Mouse (Mus musculus) neural tube, embryonic 10.5 days (tissue): Measurements from ENCODE around the gene Rnase2b.
A peak's percentile ranks its signal among the peaks of the same experiment; 100 is the strongest.
"Not testable (repeated sequence)": the region's sequence is repeated elsewhere in the genome, so short reads cannot be mapped to it uniquely, and the experiment has no call there.

ENCODE experiments used
- DNase-seq: peaks from one replicate; pipeline ENCODE4 v3.0.0-alpha.2; 2017; ENCODE audit warnings: low spot score; ENCODE audit errors: extremely low spot score

The Rnase2b gene

DNA sequence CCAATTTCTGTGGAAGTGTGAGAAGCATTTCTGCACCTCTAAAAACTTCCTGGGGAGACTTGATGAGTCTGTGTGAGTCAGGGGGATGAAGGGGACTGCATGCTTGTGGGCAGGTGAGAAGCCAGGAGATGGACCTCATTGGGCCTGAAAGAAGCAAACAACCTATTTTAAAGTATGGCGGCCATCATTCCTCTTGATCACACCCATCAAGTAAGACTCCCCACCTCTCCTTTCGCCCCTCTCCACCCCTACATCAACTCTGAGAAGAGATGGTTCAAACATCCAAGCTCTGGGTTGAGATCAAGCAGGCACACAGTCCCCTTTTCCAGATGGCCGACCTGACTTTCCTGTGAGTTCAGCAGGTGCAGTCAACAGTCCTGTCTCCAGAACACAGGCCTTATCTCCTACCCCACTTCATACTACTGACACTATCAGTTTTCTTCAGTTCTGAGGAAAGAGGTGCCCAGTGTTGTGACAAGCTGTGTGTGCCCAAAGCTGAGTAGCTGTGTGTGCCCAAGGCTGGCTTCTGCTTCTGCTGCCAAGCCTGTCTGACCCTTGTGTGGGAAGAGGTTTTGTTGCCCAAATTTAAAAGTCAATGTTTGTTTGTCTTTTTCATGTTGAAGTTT lies 11.7 kb upstream of the Rnase2b start:
- no peak for DNase-seq

DNA sequence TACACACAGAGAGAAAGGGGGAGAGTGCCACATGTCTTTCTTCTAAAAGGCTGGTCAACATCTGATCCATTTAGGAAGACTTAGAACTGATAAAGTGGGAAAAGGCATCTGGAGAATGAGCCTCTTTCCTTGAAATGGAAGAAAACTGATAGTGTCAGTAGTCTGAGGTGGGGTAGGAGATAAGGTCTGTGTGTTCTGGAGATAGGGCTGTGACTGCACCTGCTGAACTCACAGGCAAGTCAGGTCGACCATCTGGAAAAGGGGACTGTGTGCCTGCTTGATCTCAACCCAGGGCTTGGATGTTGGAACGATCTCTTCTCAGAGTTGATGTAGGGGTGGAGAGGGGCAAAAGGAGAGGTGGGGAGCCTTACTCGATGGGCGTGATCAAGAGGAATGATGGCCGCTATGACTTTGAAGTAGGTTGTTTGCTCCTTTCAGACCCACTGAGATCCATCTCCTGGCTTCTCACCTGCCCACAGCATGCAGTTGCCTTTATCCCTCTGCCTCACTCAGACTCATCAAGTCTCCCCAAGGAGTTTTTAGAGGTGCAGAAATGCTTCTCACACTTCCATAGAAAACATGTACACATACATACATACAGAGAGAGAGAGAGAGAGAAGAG lies 9.7 kb upstream of the Rnase2b start:
- no peak for DNase-seq

DNA sequence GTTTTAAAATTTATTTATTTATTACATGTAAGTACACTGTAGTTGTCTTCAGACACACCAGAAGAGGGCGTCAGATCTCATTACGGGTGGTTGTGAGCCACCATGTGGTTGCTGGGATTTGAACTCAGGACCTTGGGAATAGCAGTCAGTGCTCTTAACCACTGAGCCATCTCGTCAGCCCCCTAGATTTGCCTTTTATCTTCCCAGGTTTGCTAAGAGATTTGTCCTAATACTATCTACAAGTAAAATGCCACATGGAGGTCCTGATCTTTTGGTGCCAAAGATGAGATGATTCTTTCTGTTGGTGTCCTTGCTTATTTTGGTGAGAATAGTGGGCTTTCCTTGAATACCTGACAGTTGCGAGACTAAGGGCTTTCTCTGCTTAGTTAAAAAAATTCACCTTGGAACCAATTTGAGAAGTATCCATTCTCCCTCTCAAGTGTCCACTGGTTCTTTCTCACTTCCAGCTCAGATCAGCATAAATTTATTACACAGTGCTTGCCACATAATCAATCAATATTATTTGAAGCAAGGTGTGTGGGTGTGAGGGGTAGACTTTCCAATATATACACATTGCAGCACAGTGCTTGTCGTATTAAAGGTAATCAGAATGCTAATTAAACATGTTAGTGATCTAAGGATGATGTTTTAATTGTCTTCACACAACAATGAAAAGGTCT lies 5.9 kb upstream of the Rnase2b start:
- no peak for DNase-seq

DNA sequence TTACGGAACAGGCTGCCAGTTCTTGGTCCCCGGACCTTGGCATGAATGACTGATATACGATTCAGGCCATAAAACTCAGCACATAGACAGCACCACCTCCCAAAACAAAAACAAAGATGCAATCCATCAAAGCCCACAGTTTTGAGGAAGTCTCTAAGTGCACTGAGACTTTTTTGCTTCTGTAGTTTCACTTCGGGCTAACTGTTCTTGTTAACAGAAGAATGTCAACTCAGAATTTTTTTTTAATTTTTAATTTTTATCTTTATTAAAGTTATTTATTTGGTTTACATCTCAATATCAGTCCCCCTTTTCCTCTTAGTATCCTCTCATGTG lies 5.4 kb upstream of the Rnase2b start:
- no peak for DNase-seq

DNA sequence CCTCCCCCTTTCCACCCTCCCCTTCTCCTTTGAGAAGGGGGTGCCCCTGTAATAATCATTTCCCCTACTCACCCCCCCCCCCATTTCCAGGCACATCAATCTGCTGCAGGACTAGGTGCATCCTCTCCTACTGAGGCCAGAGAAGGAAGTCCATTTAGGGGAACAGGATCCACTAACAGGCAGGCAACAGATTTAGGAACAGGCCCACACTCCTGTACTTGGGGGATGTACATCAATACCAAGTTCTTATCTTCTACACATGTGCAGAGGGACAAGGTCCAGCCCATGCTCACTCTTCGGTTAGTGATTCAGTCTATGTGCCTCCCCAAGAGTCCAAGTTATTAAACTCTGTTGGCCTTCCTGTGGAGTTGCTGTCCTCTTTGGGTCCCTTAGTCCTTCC lies 5.0 kb upstream of the Rnase2b start:
- DNase-seq = no peak

DNA sequence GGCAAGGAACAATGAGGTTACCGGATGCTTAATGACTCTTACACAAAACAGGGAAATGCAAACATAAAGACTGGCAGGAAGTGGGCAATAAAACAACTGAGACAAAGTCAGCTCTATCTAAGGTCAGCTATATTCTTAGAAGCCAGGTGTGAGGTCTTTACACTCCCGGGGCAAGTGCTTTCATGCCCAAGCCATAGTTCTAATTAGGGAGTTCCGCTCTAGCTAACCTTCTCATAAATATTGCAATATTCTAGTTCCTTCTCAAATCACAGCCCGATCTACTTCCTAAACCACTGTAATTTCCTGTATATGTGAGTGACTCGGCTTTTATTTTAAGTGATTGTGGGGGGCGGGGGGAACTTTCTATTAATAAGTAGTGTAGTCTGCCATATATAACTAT lies 1.3 kb downstream of the Rnase2b start:
- not testable (repeated sequence) for DNase-seq

DNA sequence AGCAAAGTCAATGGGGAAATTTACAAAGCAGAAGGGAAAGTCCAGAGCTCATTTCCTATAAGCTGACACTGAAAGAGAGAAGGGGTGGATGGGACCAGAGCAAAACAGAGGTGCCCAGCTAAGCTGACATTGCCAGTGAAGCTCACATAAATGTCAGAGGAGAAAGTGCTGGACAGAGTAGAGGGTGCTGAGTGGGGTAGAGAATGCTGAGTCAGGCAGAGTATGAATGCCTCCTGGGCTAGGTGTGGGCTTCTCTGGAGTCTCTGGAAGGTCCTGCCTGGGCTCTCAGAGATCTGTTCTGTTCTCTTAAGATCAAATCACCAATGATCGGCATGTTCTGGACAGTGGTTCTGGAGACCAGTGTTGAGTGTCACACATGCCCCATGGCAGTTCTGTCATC lies 3.4 kb downstream of the Rnase2b start:
- no peak for DNase-seq

DNA sequence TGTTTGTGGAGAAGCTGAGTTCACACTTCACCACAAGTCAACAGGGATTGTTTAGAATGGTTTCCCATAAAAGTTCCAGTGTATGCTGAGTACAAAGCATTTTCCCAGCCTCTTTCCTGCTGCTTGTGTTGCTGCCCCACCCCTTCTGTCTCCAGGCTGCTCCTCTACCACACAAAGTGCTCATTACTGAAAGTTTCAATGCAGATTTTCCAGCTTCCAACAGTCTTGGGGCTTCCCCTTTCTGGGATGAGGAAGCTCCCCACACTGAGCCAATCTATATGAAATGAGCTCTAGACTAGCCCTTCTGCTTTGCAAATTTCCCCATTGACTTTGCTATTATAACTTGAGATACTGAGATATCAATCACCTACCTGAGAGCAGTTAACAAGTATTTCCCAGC lies 4.0 kb downstream of the Rnase2b start:
- no peak for DNase-seq

DNA sequence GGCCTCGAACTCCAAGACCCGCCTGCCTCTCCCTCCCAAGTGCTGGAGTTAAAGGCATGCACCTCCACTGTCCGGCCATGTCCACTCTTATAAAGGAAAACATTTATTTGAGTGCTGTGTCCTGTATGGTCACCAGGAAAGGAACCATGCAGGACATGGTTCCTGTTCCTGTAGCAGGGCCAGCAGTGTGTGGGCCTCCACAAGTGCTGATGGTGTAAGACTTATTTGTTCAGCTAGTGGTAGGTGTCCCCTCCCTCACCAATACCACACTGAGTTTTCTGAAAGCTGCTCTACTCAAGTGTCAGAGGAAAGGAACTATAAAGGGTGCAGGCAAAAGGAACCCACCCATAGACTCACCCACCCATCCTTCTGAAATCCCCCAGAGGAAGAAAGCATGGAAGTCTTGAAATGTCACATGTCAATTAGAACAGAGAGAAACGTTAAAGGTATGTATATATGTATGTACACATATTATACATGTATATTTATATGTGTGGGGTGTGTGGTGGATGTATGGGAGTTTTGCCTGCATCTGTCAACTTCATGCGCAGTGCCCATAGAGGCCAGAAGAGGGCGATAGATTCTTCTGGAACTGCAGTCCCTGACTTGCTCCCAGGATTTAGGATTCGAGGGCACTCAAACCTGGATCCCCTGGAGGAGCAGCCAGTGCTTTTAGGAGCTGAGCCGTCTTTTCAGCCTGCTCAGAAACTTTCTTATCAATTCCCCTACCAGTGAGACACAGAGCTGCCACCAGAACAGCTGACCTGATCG lies 10.2 kb downstream of the Rnase2b start:
- peak; percentile 66 for DNase-seq

DNA sequence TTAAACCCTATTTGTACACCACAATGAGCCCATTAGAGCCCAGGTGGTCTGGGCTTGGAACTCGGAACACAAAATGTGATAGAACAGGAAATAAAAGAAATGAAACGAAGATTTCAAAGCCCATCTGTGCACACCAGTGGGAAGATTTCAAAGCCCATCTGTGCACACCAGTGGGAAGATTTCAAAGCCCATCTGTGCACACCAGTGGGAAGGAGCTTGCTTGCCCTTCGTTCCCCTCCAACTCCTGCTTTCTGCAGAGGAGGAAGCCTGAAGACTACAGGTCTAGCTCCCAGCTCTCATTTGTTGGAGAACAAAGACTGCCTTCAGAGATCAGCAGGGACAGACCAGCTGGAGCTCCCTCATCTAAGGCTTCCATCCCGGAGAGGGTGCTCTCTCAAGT lies 10.9 kb downstream of the Rnase2b start:
- DNase-seq = not testable (repeated sequence)

DNA sequence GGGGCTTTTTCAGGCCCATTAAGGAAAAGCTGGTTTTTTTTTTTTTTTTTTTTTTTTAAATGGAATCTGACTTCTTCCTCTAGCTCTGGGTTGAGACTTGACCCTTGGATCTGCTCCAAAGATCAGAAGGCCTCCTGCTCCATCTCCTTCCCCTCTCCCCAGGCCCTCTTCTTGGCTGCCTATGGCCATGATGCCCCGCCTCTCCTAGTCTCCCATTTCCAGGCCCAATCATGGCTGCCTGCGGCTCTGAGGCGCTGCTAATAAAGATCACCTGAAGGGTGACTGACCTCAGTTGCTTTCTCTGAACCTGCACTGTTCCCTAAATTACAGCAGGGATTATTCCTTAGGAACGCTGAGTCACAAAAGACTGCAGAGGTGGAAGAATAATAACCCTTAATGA lies 11.8 kb downstream of the Rnase2b start:
- DNase-seq = no peak

DNA sequence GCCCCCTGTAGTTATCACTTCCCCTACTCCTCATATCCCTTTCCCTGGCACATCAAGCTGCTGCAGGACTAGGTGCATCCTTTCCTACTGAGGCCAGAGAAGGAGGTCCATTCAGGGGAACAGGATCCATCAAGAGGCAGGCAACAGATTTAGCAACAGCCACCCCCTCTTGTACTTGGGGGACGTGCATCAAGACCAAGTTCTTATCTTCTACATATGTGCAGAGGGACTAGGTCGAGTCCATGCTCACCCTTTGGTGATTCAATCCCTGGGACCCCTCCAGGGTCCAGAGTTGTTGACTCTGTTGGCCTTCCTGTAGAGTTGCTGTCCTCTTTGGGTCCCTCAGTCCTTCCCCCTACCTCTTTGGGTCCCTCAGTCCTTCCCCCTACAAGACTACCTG lies 19.0 kb downstream of the Rnase2b start:
- not testable (repeated sequence) for DNase-seq

DNA sequence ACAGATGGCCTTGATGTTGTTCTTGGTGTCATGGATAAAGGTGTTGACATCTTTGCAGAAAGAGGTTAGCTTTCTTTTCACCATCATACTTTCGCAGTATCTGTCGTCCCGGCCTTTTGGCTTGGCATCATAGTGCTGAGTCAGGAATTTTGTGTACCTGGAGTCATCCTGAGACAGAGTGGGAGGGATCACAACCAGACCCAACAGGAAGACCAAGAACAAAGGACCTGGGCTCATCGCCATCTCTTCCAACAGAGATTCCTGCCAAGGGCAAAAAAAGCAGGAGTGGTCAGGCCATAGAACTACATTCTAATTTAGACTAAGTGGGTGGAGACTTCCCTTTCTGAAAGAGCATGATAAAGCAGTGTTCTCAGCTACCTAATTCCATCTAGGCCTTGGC lies 33.6 kb downstream of the Rnase2b start:
- DNase-seq = no peak

DNA sequence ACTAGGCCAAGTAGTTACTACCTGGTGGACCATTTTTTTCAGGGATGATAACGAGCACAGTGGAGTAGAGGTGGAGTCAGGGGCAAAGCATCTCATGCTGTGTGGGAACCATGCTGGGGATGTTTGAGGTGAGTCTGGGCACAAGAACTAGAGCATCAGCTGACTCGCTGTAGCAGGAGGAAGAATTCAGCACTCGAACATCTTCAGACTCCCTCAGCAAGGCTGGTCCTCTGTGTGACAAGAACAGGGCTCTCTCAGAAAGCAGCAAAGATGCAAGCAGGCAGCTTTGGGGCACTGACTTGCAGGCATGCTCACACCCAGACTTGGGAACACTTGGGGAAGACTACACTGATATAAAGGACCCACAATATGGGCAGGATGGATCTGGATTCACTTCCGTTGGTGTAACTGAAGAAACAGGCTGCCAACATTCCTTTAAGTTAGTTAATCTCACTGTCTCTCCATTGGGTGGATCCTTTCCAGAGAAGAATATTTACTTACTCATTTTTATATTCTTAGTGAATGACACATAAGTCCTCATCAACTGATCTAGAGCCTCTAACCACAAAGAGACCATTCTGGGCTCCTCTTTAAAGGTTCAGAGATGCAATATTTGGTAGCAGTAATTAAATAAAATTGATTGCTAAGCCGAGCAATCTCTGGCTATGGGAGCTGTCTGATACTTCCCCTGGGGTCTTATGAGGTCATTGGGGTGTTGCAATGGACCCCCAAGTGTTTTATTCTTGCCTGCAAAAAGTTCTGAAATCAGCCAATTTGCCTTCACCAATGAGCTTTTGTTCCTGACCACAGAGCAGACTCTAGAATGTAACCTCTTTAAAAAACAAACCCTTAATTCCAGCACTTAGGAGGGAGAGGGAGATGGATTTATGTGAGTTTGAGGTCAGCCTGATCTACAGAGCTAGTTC lies 37.3 kb downstream of the Rnase2b start, which contains the start of gene Ang2:
TSS of gene Ang2 (minus strand) at position 51 of the 926 bp plus-strand sequence.
- no peak for DNase-seq

DNA sequence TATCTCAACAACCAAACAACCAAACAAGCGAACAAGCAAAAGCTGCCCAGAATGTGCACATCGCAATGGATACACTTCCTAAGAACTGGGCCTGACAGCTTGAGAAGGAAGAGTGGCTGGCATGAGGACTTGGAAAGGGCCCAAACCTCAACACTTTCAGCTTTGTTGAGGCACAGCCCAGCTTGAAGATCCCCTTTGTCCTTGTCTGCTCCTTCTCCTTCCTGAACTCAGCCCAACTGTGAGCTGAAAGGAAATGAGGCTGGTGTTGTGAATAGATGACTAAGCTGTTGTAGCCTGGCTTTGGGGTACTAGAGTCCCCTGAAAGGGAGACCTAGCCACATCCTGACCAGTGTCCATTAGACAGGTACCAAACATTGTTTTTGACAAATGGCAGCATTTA lies 38.0 kb downstream of the Rnase2b start:
- DNase-seq = no peak

DNA sequence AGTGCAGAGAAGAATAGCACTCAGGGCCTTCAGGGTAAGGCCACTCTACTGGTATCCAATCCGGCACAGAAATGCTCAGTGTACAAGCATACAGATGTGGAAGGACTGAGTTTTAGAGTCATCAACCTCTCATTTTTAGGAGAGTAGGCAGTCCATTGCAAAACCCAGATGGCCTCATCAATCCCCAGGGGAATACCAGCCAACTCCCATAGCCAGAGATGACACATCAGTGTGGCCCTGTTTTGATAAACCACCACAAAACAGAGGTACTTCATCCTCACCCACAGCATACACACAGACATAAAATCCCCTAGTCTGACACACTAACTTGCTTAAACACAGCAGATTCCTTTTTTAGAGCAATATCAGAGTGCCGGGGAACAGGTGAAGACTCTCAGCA lies 38.4 kb downstream of the Rnase2b start:
- DNase-seq = no peak

DNA sequence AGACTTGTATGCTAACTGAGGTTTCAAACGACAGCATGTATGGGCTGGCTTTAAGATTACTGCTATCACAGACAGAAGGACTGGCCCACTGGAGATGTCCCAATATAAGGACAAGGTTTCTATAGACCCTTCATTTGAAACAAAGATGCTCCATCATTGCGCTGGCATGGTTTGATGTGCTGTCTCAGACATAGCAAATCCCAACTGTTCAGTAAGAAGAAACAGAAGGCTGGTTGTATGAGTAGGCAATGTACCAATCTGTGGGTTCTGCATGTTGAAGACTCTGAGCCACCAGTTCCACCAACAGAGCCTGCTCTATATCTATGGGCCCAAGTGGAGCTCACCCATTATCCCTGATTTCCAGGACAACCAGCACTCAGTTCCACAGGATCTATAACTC lies 41.1 kb downstream of the Rnase2b start, which contains the start of gene Ear14:
TSS of gene Ear14 (plus strand) at position 277 of the 400 bp plus-strand sequence.
- no peak for DNase-seq
